Mouse (Mus musculus) lung, adult 2 months (tissue): ENCODE measurements around the gene Serinc5.

Source experiments
- CTCF ChIP-seq: fragments of 200-500 bp; IDR thresholded peaks from 2 replicates; pipeline ENCODE4 v1.5.1; 2011; ENCODE audit warnings: mild to moderate bottlenecking, low read length, control low read depth; ENCODE audit not compliant: insufficient read depth
- POLR2A ChIP-seq: fragments of 200-500 bp; IDR thresholded peaks from 2 replicates; pipeline ENCODE4 v1.6.1; 2011; ENCODE audit warnings: low read depth, mild to moderate bottlenecking, control low read depth, low read length, borderline replicate concordance; ENCODE audit errors: extremely low read depth

GRCm38 (mm10) chr13:92706342-92707061 is 95.6 kb downstream of the Serinc5 start:
- no peak for TF ChIP-seq POLR2A
- no peak for TF ChIP-seq CTCF
